Mouse (Mus musculus) ES-E14 (cell line): ENCODE results near the gene Dpf2. TPM values are rescaled to one million over a fixed set of nuclear protein-coding genes. Genes with fewer than 3 reads are reported as not detected.
A peak's percentile ranks its signal among the peaks of the same experiment; 100 is the strongest.

ENCODE experiments used
- DNase-seq: peaks from one replicate; pipeline ENCODE4 v3.0.0-alpha.2; 2013; ENCODE audit warnings: low read depth, low spot score
- H3K27ac ChIP-seq: 2 replicates; pipeline ENCODE4 v1.5.1; 2012; ENCODE audit warnings: low read depth, mild to moderate bottlenecking, low read length, moderate library complexity, mixed read lengths; ENCODE audit not compliant: poor library complexity, insufficient read depth, severe bottlenecking
- H3K36me3 ChIP-seq: 2 replicates; pipeline ENCODE4 v1.6.1; 2012; ENCODE audit warnings: mild to moderate bottlenecking, low read length, moderate library complexity, mixed read lengths; ENCODE audit not compliant: control insufficient read depth, poor library complexity, insufficient read depth, severe bottlenecking
- H3K4me1 ChIP-seq, 2 experiments: fragments of 150-350 bp in 1 of 2; sonication (generic) in 1 of 2; 2 replicates each; pipeline ENCODE4 v1.6.1; 2012; ENCODE audit warnings: low read length in 2 of 2, mild to moderate bottlenecking in 1 of 2, mixed read lengths in 1 of 2; ENCODE audit not compliant: control insufficient read depth in 2 of 2, insufficient read depth in 2 of 2, poor library complexity in 1 of 2
- H3K4me3 ChIP-seq, 2 experiments: fragments of 150-350 bp in 1 of 2; sonication (generic) in 1 of 2; 2 replicates each; pipeline ENCODE4 v1.5.1; 2012; ENCODE audit warnings: low read length in 2 of 2, low read depth in 1 of 2, mild to moderate bottlenecking in 1 of 2, mixed read lengths in 1 of 2; ENCODE audit not compliant: insufficient read depth in 1 of 2, poor library complexity in 1 of 2, severe bottlenecking in 1 of 2
- H3K9ac ChIP-seq: 2 replicates; pipeline ENCODE4 v1.6.1; 2012; ENCODE audit warnings: low read depth, mild to moderate bottlenecking, low read length, mixed read lengths; ENCODE audit not compliant: poor library complexity, insufficient read depth, severe bottlenecking
- H3K9me3 ChIP-seq: fragments of 150-350 bp; sonication (generic); 2 replicates; pipeline ENCODE4 v1.6.1; 2012; ENCODE audit warnings: low read depth, mild to moderate bottlenecking, low read length; ENCODE audit not compliant: control insufficient read depth, insufficient read depth
- CHD2 ChIP-seq: IDR thresholded peaks from 2 replicates; pipeline ENCODE4 v1.6.1; 2014; ENCODE audit warnings: mild to moderate bottlenecking, low read depth, low read length, inconsistent platforms
- HCFC1 ChIP-seq: IDR thresholded peaks from 2 replicates; pipeline ENCODE4 v1.6.1; 2012; ENCODE audit warnings: low read length, inconsistent platforms, borderline replicate concordance; ENCODE audit not compliant: insufficient read depth
- MAFK ChIP-seq: IDR thresholded peaks from 2 replicates; pipeline ENCODE4 v1.6.1; 2014; ENCODE audit warnings: mild to moderate bottlenecking, low read depth, low read length, inconsistent platforms; ENCODE audit not compliant: insufficient read depth
- ZC3H11A ChIP-seq: IDR thresholded peaks from 2 replicates; pipeline ENCODE4 v1.6.1; 2012; ENCODE audit warnings: low read depth, mild to moderate bottlenecking, inconsistent platforms, low read length, borderline replicate concordance
- ZNF384 ChIP-seq: IDR thresholded peaks from 2 replicates; pipeline ENCODE4 v1.6.1; 2012; ENCODE audit warnings: low read depth, low read length, inconsistent platforms
- in situ Hi-C, 2 experiments: fragments of 600-800 bp; cut with MboI; formaldehyde crosslinking; loops; one replicate each; pipeline ENCODE4 v1.15.1; 2025; ENCODE audit warnings: low sequenced_read_pairs in 2 of 2, inconsistent platforms in 1 of 2; ENCODE audit not compliant: unreplicated experiment in 2 of 2
- total RNA-seq: library from RNA; depleted of rRNA; stranded (reverse); fragments of 300-350 nt; gene quantifications from 2 replicates; pipeline ENCODE4 v1.2.3, GENCODE M21; 2012

Gene Dpf2
- total RNA-seq, 1 experiment: 37.9 TPM

GRCm38 (mm10) chr19:5877618-5878361, 35.0 kb downstream of the Dpf2 start, which contains the start of gene Slc25a45:
Gene Slc25a45 (plus strand): TSS chr19:5877808.
- peak within 1 kb of the TSS; percentile 12; the same call in 1 of the 2 replicates for H3K9ac ChIP-seq
- H3K36me3 ChIP-seq: peaks cover 4% of the 10 kb centered on the region; the same call in 1 of the 2 replicates
- H3K4me1 ChIP-seq: peaks cover 2 to 9% of the 10 kb centered on the region in 2 experiments; a peak in 2 of 4 replicates
- H3K27ac ChIP-seq: peak within 1 kb of the TSS; percentile 8
- TF ChIP-seq CHD2: no peak
- no peak for TF ChIP-seq ZNF384
- TF ChIP-seq HCFC1: 0 out of 2 replicates have a peak, but pooled peaks have one; percentile 19
- TF ChIP-seq ZC3H11A: peak; percentile 96
- TF ChIP-seq MAFK: 0 out of 2 replicates have a peak, but pooled peaks have one; percentile 27
- H3K4me3 ChIP-seq: no peak within 1 kb of the TSS
- DNase-seq: peak; percentile 54
- no peaks in the 10 kb centered on the region for H3K9me3 ChIP-seq
- in situ Hi-C loops: loop anchor here in 1 of 2 experiments (5.0 kb wide), 1 partner anchor 90 kb away; no protein-coding TSS in a partner anchor

- in situ Hi-C loops: loop anchor here in 1 of 2 experiments (5.0 kb wide), 1 partner anchor 88 kb away; no protein-coding TSS in a partner anchor
- TF ChIP-seq ZNF384: no peak
- TF ChIP-seq ZC3H11A: no peak
- TF ChIP-seq CHD2: no peak
- TF ChIP-seq MAFK: no peak
- no peak for TF ChIP-seq HCFC1
- H3K9me3 ChIP-seq: no peaks in the 10 kb centered on the region
- peak within 1 kb of the TSS; percentile 85 to 88 for H3K4me3 ChIP-seq
- peak; percentile 96 for DNase-seq
- H3K27ac ChIP-seq: no peak within 1 kb of the TSS
- H3K36me3 ChIP-seq: peaks cover 17% of the 10 kb centered on the region; the same call in 1 of the 2 replicates
- peak within 1 kb of the TSS; percentile 82 for H3K9ac ChIP-seq
- peaks cover 2 to 17% of the 10 kb centered on the region in 2 experiments; a peak in 2 of 4 replicates for H3K4me1 ChIP-seq
These were observed 37.8 kb downstream of the Dpf2 start, which contains the start of gene Frmd8 for GRCm38 (mm10) chr19:5874969-5875480. Gene Frmd8 (minus strand): TSS chr19:5875274.

GRCm38 (mm10) chr19:5874391-5874968, 38.3 kb downstream of the Dpf2 start:
- no peak for DNase-seq
- peak overlapping the region; percentile 85 to 88 for H3K4me3 ChIP-seq
- peaks cover 2 to 17% of the 10 kb centered on the region in 2 experiments; a peak in 2 of 4 replicates for H3K4me1 ChIP-seq
- in situ Hi-C loops: no loop called here
- H3K9ac ChIP-seq: peak overlapping the region; percentile 82
- no peak for TF ChIP-seq ZNF384
- no peak for TF ChIP-seq CHD2
- no peak for TF ChIP-seq MAFK
- TF ChIP-seq HCFC1: no peak
- TF ChIP-seq ZC3H11A: no peak
- H3K36me3 ChIP-seq: peaks cover 20% of the 10 kb centered on the region; the same call in 1 of the 2 replicates
- no peak overlapping the region for H3K27ac ChIP-seq
- H3K9me3 ChIP-seq: no peaks in the 10 kb centered on the region

- TF ChIP-seq CHD2 (no peak), ZNF384 (no peak), MAFK (no peak), ZC3H11A (no peak), HCFC1 (no peak)
- Histone ChIP-seq H3K9ac (no peak overlapping the region), H3K9me3 (no peaks in the 10 kb centered on the region), H3K27ac (no peak overlapping the region), H3K4me3 (no peak overlapping the region), H3K36me3 (peaks cover 25% of the 10 kb centered on the region; the same call in 1 of the 2 replicates), H3K4me1 (peaks cover 2 to 14% of the 10 kb centered on the region in 2 experiments; a peak in 2 of 4 replicates)
- in situ Hi-C loops: no loop called here
- DNase-seq: no peak
These were observed 39.8 kb downstream of the Dpf2 start for GRCm38 (mm10) chr19:5872931-5873556.
